In the genomic region with DNA sequence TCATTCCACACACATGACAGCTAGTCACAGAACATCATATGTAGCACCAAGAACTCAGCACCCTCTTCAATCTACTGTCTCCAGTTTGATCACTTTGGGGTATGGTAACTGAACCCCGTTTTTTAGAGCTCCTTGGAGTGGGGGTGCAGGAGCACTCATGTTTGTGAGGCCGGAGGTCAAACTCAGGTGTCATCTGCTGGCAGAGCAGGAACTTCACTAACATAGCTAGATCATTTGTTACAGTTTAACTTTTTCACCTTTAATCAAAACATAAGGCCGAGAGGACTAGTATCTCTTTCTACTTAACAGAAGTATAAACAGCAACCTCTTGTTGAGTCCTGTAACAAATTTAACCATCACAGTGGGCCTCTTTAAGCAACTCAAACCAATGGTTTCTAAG, we compare ENCODE assay signal across 24 mouse cellular contexts.
"Had no signal": no experiment of that assay in that cellular context is flagged by ENCODE, and none has a peak within 500 bp of the region (broad histone marks: within the 10 kb centered on the region; RNA-seq: fewer than 3 reads in every experiment).

No protein-coding gene starts in this region.

- H3K4me1 ChIP-seq: limb, embryonic 10.5 days; stomach, embryonic 15.5 days had no signal

- DNase-seq: kidney, adult 18-20 months; layer of hippocampus, adult 9-11 months; liver, embryonic 13.5 days; lung, adult 18-20 months; lung, postnatal 10 days; lung, postnatal 36 days; retina, postnatal 1 day; right cerebral cortex, postnatal 25 days; spleen, adult 18-20 months; thymus, postnatal 25 days had no signal

- H3K36me3 ChIP-seq: liver, embryonic 13.5 days had no signal

- H3K27me3 ChIP-seq: limb, embryonic 13.5 days; liver, embryonic 13.5 days; lung, embryonic 15.5 days; megakaryocyte, embryonic 14.5 days; midbrain, embryonic 13.5 days; neural tube, embryonic 13.5 days; stomach, embryonic 15.5 days had no signal

- ATAC-seq: hindbrain, postnatal 0 days; inflammation-experienced regulatory T-cells, adult 6 months; intestine, embryonic 16.5 days; midbrain, embryonic 13.5 days; midbrain, embryonic 16.5 days had no signal

- H3K4me3 ChIP-seq: layer of hippocampus, adult 2 months; limb, embryonic 10.5 days; limb, embryonic 13.5 days; liver, embryonic 13.5 days; lung, embryonic 15.5 days; megakaryocyte, embryonic 14.5 days; midbrain, embryonic 10.5 days; midbrain, embryonic 13.5 days; myocyte; neural tube, embryonic 13.5 days; stomach, embryonic 15.5 days had no signal

- H3K9me3 ChIP-seq: limb, embryonic 10.5 days; liver, embryonic 13.5 days; lung, embryonic 15.5 days; megakaryocyte, embryonic 14.5 days; midbrain, embryonic 10.5 days; neural tube, embryonic 13.5 days; stomach, embryonic 15.5 days had no signal

- H3K4me2 ChIP-seq: limb, embryonic 13.5 days; liver, embryonic 13.5 days; lung, embryonic 15.5 days; midbrain, embryonic 13.5 days; neural tube, embryonic 13.5 days; stomach, embryonic 15.5 days had no signal

- H3K27ac ChIP-seq: hindbrain, postnatal 0 days; layer of hippocampus, adult 2 months; limb, embryonic 10.5 days; limb, embryonic 13.5 days; liver, embryonic 13.5 days; lung, embryonic 15.5 days; midbrain, embryonic 10.5 days; midbrain, embryonic 13.5 days; neural tube, embryonic 13.5 days; stomach, embryonic 15.5 days had no signal

- H3K9ac ChIP-seq: limb, embryonic 13.5 days; liver, embryonic 13.5 days; lung, embryonic 15.5 days; midbrain, embryonic 13.5 days; neural tube, embryonic 13.5 days; stomach, embryonic 15.5 days had no signal
